Mouse (Mus musculus): ENCODE data around the gene Fam122a.

DNA sequence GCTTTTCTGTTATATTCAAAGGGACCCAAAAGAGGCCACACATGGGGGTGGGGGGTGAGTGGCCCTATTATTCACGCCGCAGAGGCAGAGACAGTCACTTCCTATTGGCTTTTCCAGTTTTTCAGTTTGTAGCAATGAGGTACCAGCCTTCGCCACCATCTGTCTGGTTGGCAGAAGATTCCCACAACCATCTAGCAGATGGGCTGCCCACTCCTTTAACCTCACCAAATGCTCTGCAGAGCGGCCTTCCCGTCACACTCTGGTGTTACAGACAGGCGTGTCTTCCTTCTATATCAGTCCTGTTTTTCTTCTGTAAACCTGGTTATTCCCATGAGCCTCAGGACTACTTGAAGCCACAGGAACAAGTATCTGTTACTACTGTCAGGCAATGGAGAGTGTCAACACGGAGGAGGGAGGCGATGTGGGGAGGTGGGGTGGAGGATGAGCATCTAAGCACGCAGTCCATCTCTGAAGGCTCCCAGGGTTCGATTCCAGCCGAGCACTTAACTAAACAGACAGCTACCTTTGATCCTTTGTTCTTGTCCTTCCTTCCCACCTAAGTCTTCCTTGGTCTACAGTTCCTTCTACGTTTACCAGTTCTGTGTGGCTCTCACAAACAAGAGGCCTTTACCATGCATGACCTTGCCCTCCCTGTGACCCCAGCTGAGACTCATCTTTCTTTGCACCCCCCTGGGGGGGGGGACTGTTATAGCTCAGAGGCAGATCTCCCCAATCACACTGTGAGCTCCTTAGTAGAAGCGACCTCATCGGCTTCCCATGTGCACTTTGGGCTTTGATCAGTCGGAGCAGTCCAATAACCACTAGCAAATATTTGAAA lies 46.5 kb upstream of the Fam122a start:
- TF ChIP-seq EP300 (IDR thresholded peaks at IDR 0.05; ENCODE audit: low read depth) (no peak), CTCF (IDR thresholded peaks at IDR 0.05; ENCODE audit: low read depth) (no peak)
